Mouse (Mus musculus) liver, postnatal 0 days (tissue): ENCODE data around the gene Plekha6.

Source experiments
- CTCF ChIP-seq: sonication (generic); IDR thresholded peaks from 2 replicates; pipeline ENCODE4 v1.5.1; 2016; ENCODE audit warnings: antibody characterized with exemption, low read depth
- EP300 ChIP-seq: IDR thresholded peaks from 2 replicates; pipeline ENCODE4 v1.6.1; 2016; ENCODE audit warnings: antibody characterized with exemption, low read depth, mild to moderate bottlenecking

DNA sequence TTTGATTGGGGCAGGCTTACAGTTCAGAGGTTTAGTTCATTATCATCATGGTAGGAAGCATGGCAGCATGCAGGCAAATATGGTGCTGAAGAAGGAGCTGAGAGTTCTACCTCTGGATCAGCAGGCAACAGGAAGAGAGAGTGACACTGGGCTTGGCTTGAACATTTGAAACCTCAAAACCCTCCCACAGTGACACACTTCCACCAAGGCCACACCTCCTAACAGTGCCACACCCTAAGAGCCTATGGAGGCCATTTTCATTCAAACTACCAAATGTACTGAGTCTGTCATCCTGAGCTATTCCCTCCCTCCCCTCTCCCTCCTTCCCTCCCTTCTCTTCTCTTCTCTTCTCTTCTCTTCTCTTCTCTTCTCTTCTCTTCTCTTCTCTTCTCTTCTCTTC lies 25.5 kb downstream of the Plekha6 start:
- TF ChIP-seq CTCF (no peak), EP300 (no peak)
